Comparison of ENCODE assay signal across 9 mouse cellular contexts in the genomic region with DNA sequence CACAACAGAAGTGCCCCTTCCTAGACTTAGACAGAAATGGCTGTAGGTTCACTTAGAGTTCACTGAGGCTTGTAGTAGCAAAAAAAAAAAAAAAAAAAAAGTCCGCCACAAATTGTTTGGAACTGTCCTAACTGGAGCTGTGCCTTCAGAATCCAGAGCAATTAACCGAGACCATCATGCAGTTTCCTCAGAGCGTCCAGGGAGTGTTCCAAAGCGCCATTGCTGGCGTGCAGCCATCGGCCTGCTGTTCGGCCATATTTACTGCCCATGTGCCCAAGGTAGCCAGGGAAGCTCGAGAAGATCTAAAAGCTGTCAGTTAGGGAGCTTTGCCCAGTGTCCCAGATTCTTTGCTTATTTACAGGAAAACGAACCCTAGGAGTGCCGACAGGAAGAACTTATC.
A peak's percentile ranks its signal among the peaks of the same experiment; 100 is the strongest.
DNase-seq lines count a peak whose midpoint lies in the region; ATAC-seq and TF ChIP-seq lines count a peak whose summit lies in the region.
"Had no signal": no experiment of that assay in that cellular context is flagged by ENCODE, and none has a peak within 500 bp of the region (broad histone marks: within the 10 kb centered on the region; RNA-seq: fewer than 3 reads in every experiment).

No protein-coding gene starts in this region.

- H3K4me3 ChIP-seq in heart, embryonic 10.5 days = no peak overlapping the region
- no peak overlapping the region for H3K4me3 ChIP-seq in midbrain, postnatal 0 days (ENCODE audit: low read depth, low read length)
- H3K4me3 ChIP-seq in midbrain, embryonic 10.5 days = no peak overlapping the region
- H3K4me3 ChIP-seq in neural tube, embryonic 15.5 days (replicated peaks) = no peak overlapping the region

- no peak overlapping the region for H3K4me2 ChIP-seq in midbrain, postnatal 0 days (ENCODE audit: low read depth, low read length, poor library complexity, severe bottlenecking)
- no peak overlapping the region for H3K4me2 ChIP-seq in neural tube, embryonic 15.5 days

- no peak for TF ChIP-seq CTCF in midbrain, postnatal 0 days (IDR thresholded peaks at IDR 0.05)

- H3K27ac ChIP-seq in heart, embryonic 10.5 days = no peak overlapping the region
- H3K27ac ChIP-seq in midbrain, postnatal 0 days (ENCODE audit: low read depth, low read length) = no peak overlapping the region
- no peak overlapping the region for H3K27ac ChIP-seq in midbrain, embryonic 10.5 days (replicated peaks)
- peak overlapping the region; percentile 51; the same call in 1 of the 2 replicates for H3K27ac ChIP-seq in neural tube, embryonic 15.5 days (replicated peaks)

- intact Hi-C loops in heart, postnatal 14 days (cut with DNase I) = no loop called here
- intact Hi-C loops in left cerebral cortex, postnatal 25 days (cut with DNase I) = no loop called here

- H3K4me1 ChIP-seq in heart, embryonic 10.5 days = peaks cover 6% of the 10 kb centered on the region; the same call in 1 of the 2 replicates
- 0 out of 2 replicates have a peak, but pooled peaks cover 6% of the 10 kb centered on the region for H3K4me1 ChIP-seq in midbrain, postnatal 0 days (ENCODE audit: insufficient read depth, low read length)
- peaks cover 8% of the 10 kb centered on the region for H3K4me1 ChIP-seq in midbrain, embryonic 10.5 days
- H3K4me1 ChIP-seq in neural tube, embryonic 15.5 days = peaks cover 30% of the 10 kb centered on the region

- H3K36me3 ChIP-seq in heart, embryonic 10.5 days = no peaks in the 10 kb centered on the region
- H3K36me3 ChIP-seq in midbrain, postnatal 0 days (ENCODE audit: insufficient read depth, low read length) = no peaks in the 10 kb centered on the region
- no peaks in the 10 kb centered on the region for H3K36me3 ChIP-seq in midbrain, embryonic 10.5 days
- H3K36me3 ChIP-seq in neural tube, embryonic 15.5 days = no peaks in the 10 kb centered on the region

- 71% methylated on average over 10 of the region's 10 CpGs for WGBS in heart, embryonic 10.5 days
- 61% methylated on average over 10 of the region's 10 CpGs for WGBS in midbrain, postnatal 0 days
- 85% methylated on average over 10 of the region's 10 CpGs for WGBS in midbrain, embryonic 10.5 days
- WGBS in neural tube, embryonic 15.5 days = 45% methylated on average over 10 of the region's 10 CpGs

- H3K9ac ChIP-seq in midbrain, postnatal 0 days (replicated peaks; ENCODE audit: low read length, poor library complexity, severe bottlenecking) = no peak overlapping the region
- no peak overlapping the region for H3K9ac ChIP-seq in neural tube, embryonic 15.5 days (replicated peaks)

- H3K9me3 ChIP-seq in heart, embryonic 10.5 days = no peaks in the 10 kb centered on the region
- no peaks in the 10 kb centered on the region for H3K9me3 ChIP-seq in midbrain, postnatal 0 days (ENCODE audit: low read length)
- H3K9me3 ChIP-seq in midbrain, embryonic 10.5 days (replicated peaks) = no peaks in the 10 kb centered on the region
- H3K9me3 ChIP-seq in neural tube, embryonic 15.5 days (replicated peaks) = no peaks in the 10 kb centered on the region

- no peak for ATAC-seq in midbrain, postnatal 0 days (ENCODE audit: low FRiP score)
- peak; percentile 48 for ATAC-seq in neural tube, embryonic 15.5 days (ENCODE audit: low FRiP score)
- ATAC-seq: inflammation-experienced regulatory T-cells, adult 6 months had no signal

- no peaks in the 10 kb centered on the region for H3K27me3 ChIP-seq in heart, embryonic 10.5 days (ENCODE audit: insufficient read depth, poor library complexity, severe bottlenecking)
- H3K27me3 ChIP-seq in midbrain, postnatal 0 days (ENCODE audit: insufficient read depth, low read length) = no peaks in the 10 kb centered on the region
- H3K27me3 ChIP-seq in midbrain, embryonic 10.5 days (ENCODE audit: low read depth, poor library complexity, severe bottlenecking) = no peaks in the 10 kb centered on the region
- H3K27me3 ChIP-seq in neural tube, embryonic 15.5 days (replicated peaks) = no peaks in the 10 kb centered on the region

- DNase-seq in heart, postnatal 14 days = peak; percentile 40 to 52
- no peak for DNase-seq in heart, embryonic 10.5 days (ENCODE audit: low spot score)
- DNase-seq in midbrain, postnatal 0 days (ENCODE audit: low spot score) = peak; percentile 84
- no peak for DNase-seq in midbrain, embryonic 10.5 days (ENCODE audit: low spot score)
- DNase-seq in cerebellum, adult 8-10 months = peak; percentile 95
- no peak for DNase-seq in ovary, postnatal 14 days (ENCODE audit: low spot score)
- DNase-seq in left cerebral cortex, postnatal 25 days (ENCODE audit: low spot score in 2 of 2) = no peak

Comparison
In these comparisons a context has a peak if more than half of its experiments do, and no peak if none do; other contexts are left out.
1. DNase-seq: peak in heart, postnatal 14 days (2 of 2), midbrain, postnatal 0 days (single experiment) and cerebellum, adult 8-10 months (single experiment); none in heart, embryonic 10.5 days (single experiment), midbrain, embryonic 10.5 days (single experiment), ovary, postnatal 14 days (single experiment) and left cerebral cortex, postnatal 25 days (0 of 2).